Mouse (Mus musculus): ENCODE measurements around the gene Fam89b.

Fam89b gene

DNA sequence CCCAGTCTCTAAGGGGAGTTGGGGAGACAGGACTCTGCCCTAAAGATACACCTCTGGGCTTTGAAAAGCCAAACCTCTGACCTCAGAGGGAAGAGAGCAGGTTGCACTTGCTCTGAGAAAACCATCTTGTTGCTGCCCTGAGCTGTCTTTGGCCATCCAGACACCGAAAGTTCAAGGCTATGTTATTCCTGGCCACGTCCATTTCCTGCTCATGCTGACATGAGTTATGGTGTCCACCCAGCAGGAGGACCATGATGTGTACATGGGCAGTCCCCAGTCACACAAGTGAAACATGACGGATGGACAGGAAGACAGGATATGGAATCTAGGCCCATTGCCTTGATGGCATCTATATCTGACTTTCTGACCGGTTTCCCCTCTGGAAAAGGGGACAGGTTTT is 49.0 kb downstream of the Fam89b start:
- no peak for DNase-seq (ENCODE audit: low spot score)

All from yolk sac, embryonic 10.5 days (tissue).